Mouse (Mus musculus) kidney, postnatal 14 days (tissue): ENCODE measurements around the gene Rap1gap2.

Source experiments
- DNase-seq: peaks from one replicate; pipeline ENCODE4 v3.0.0; 2022; ENCODE audit warnings: mixed read lengths

Rap1gap2 gene

GRCm38 (mm10) chr11:74572459-74573061 lies 38.2 kb downstream of the Rap1gap2 start:
- no peak for DNase-seq

- DNase-seq = no peak
Measured at GRCm38 (mm10) chr11:74569735-74570134, 41.0 kb downstream of the Rap1gap2 start.

- no peak for DNase-seq
Measured at GRCm38 (mm10) chr11:74568463-74568862, 42.3 kb downstream of the Rap1gap2 start.

GRCm38 (mm10) chr11:74568004-74568403 lies 42.7 kb downstream of the Rap1gap2 start:
- DNase-seq = no peak

GRCm38 (mm10) chr11:74566326-74566874 lies 44.3 kb downstream of the Rap1gap2 start:
- no peak for DNase-seq

GRCm38 (mm10) chr11:74561392-74561791 lies 49.3 kb downstream of the Rap1gap2 start:
- no peak for DNase-seq

GRCm38 (mm10) chr11:74560600-74561227 lies 50.0 kb downstream of the Rap1gap2 start:
- no peak for DNase-seq

GRCm38 (mm10) chr11:74559793-74560433 lies 50.8 kb downstream of the Rap1gap2 start:
- DNase-seq = no peak

GRCm38 (mm10) chr11:74558933-74559332 lies 51.8 kb downstream of the Rap1gap2 start:
- DNase-seq = no peak

- DNase-seq = peak; percentile 51
Measured at GRCm38 (mm10) chr11:74557456-74558230, 53.1 kb downstream of the Rap1gap2 start.

GRCm38 (mm10) chr11:74555716-74556374 lies 54.9 kb downstream of the Rap1gap2 start:
- peak; percentile 46 for DNase-seq

- DNase-seq = peak; percentile 21
Measured at GRCm38 (mm10) chr11:74554683-74555341, 55.9 kb downstream of the Rap1gap2 start.

- no peak for DNase-seq
Measured at GRCm38 (mm10) chr11:74551568-74551967, 59.1 kb downstream of the Rap1gap2 start.

- peak; percentile 29 for DNase-seq
Measured at GRCm38 (mm10) chr11:74550615-74551102, 60.1 kb downstream of the Rap1gap2 start.

GRCm38 (mm10) chr11:74548781-74549382 lies 61.8 kb downstream of the Rap1gap2 start:
- peak; percentile 46 for DNase-seq

GRCm38 (mm10) chr11:74546933-74547694 lies 63.6 kb downstream of the Rap1gap2 start:
- DNase-seq = peak; percentile 76

GRCm38 (mm10) chr11:74546165-74546564 lies 64.5 kb downstream of the Rap1gap2 start:
- DNase-seq = peak; percentile 64

- DNase-seq = no peak
Measured at GRCm38 (mm10) chr11:74545560-74545959, 65.2 kb downstream of the Rap1gap2 start.

GRCm38 (mm10) chr11:74537352-74537751 lies 73.4 kb downstream of the Rap1gap2 start:
- DNase-seq = no peak

GRCm38 (mm10) chr11:74536140-74536842 lies 74.4 kb downstream of the Rap1gap2 start:
- DNase-seq = peak; percentile 69
